Mouse (Mus musculus) lung, adult 2 months (tissue): ENCODE results near the gene Mrnip.

Experiments
- CTCF ChIP-seq: fragments of 200-500 bp; IDR thresholded peaks from 2 replicates; pipeline ENCODE4 v1.5.1; 2011; ENCODE audit warnings: mild to moderate bottlenecking, low read length, control low read depth; ENCODE audit not compliant: insufficient read depth
- POLR2A ChIP-seq: fragments of 200-500 bp; IDR thresholded peaks from 2 replicates; pipeline ENCODE4 v1.6.1; 2011; ENCODE audit warnings: low read depth, mild to moderate bottlenecking, control low read depth, low read length, borderline replicate concordance; ENCODE audit errors: extremely low read depth

GRCm38 (mm10) chr11:50238324-50238723 is 64.1 kb downstream of the Mrnip start, which contains the start of gene Ltc4s:
- TF ChIP-seq CTCF, result no peak
- no peak for TF ChIP-seq POLR2A
